Mouse (Mus musculus) CH12.LX (cell line): Measurements from ENCODE around the gene Bank1. TPM values are rescaled to one million over a fixed set of nuclear protein-coding genes. Genes with fewer than 3 reads are reported as not detected.
"Not testable (repeated sequence)": the region's sequence is repeated elsewhere in the genome, so short reads cannot be mapped to it uniquely, and the experiment has no call there.

Source experiments
- DNase-seq: peaks from one replicate; pipeline ENCODE4 v3.0.0-alpha.2; 2013; ENCODE audit errors: extremely low read depth
- H3K27ac ChIP-seq: 2 replicates; pipeline ENCODE4 v1.5.1; 2012; ENCODE audit warnings: low read depth, mild to moderate bottlenecking, control low read depth, moderate library complexity; ENCODE audit not compliant: insufficient read depth
- H3K27me3 ChIP-seq: replicated peaks from 2 replicates; pipeline ENCODE3; 2012; ENCODE audit warnings: inconsistent platforms
- H3K36me3 ChIP-seq, 2 experiments: replicated peaks in 1 of 2; 2 replicates each; pipeline versions ENCODE3 to v1.6.1; 2012; ENCODE audit warnings: inconsistent platforms in 1 of 2, low read length in 1 of 2, mild to moderate bottlenecking in 1 of 2, mixed read lengths in 1 of 2, moderate library complexity in 1 of 2; ENCODE audit not compliant: control insufficient read depth in 1 of 2, insufficient read depth in 1 of 2
- H3K4me1 ChIP-seq, 2 experiments: 2 replicates each; pipeline ENCODE4 v1.6.1; 2012; ENCODE audit warnings: inconsistent platforms in 1 of 2, moderate library complexity in 1 of 2; ENCODE audit not compliant: insufficient read depth in 2 of 2, control insufficient read depth in 1 of 2
- H3K4me2 ChIP-seq: 2 replicates; pipeline ENCODE4 v1.6.1; 2012; ENCODE audit warnings: low read depth, mild to moderate bottlenecking, control low read depth; ENCODE audit not compliant: poor library complexity, insufficient read depth, severe bottlenecking
- H3K4me3 ChIP-seq, 3 experiments: fragments of 150-350 bp in 1 of 3; sonication (generic) in 1 of 3; replicated peaks in 1 of 3; 2 replicates each; pipeline versions ENCODE3 to v1.5.1; 2011 to 2012; ENCODE audit warnings: low read depth in 2 of 3, low read length in 2 of 3, mild to moderate bottlenecking in 2 of 3, moderate library complexity in 2 of 3, control low read depth in 1 of 3, improper control_type of control experiment in 1 of 3, inconsistent platforms in 1 of 3, mixed read lengths in 1 of 3; ENCODE audit not compliant: poor library complexity in 1 of 3
- H3K79me2 ChIP-seq: replicated peaks from 2 replicates; pipeline ENCODE4 v1.6.1; 2012; ENCODE audit warnings: mild to moderate bottlenecking, moderate library complexity; ENCODE audit not compliant: control insufficient read depth, poor library complexity, insufficient read depth, severe bottlenecking; ENCODE audit errors: extremely low read depth
- H3K9ac ChIP-seq: 2 replicates; pipeline ENCODE4 v1.6.1; 2012; ENCODE audit warnings: low read depth, mild to moderate bottlenecking, control low read depth, moderate library complexity; ENCODE audit not compliant: insufficient read depth
- H3K9me3 ChIP-seq: replicated peaks from 2 replicates; pipeline ENCODE3; 2012; ENCODE audit warnings: low read length, inconsistent platforms, mixed read lengths
- BHLHE40 ChIP-seq: IDR thresholded peaks from 2 replicates; pipeline ENCODE4 v1.6.1; 2011; ENCODE audit warnings: mild to moderate bottlenecking, low read depth, low read length, improper control_type of control experiment
- ELF1 ChIP-seq: IDR thresholded peaks from 2 replicates; pipeline ENCODE4 v1.6.1; 2014; ENCODE audit warnings: low read depth, mild to moderate bottlenecking, inconsistent platforms, low read length, improper control_type of control experiment
- EP300 ChIP-seq: IDR thresholded peaks from 2 replicates; pipeline ENCODE4 v1.6.1; 2011; ENCODE audit warnings: low read length, improper control_type of control experiment
- ETS1 ChIP-seq: conservative IDR thresholded peaks from 2 replicates; pipeline ENCODE4 v1.6.1; 2012; ENCODE audit warnings: low read depth, mild to moderate bottlenecking, inconsistent platforms, low read length, improper control_type of control experiment, moderate library complexity
- JUND ChIP-seq: conservative IDR thresholded peaks from 2 replicates; pipeline ENCODE4 v1.6.1; 2011; ENCODE audit warnings: low read depth, low read length, improper control_type of control experiment
- MAFK ChIP-seq: IDR thresholded peaks from 2 replicates; pipeline ENCODE4 v1.6.1; 2011; ENCODE audit warnings: low read length, improper control_type of control experiment; ENCODE audit not compliant: insufficient replicate concordance
- MEF2A ChIP-seq: IDR thresholded peaks from 2 replicates; pipeline ENCODE4 v1.6.1; 2014; ENCODE audit warnings: low read depth, mild to moderate bottlenecking, inconsistent platforms, low read length, improper control_type of control experiment, borderline replicate concordance
- PAX5 ChIP-seq: IDR thresholded peaks from 2 replicates; pipeline ENCODE4 v1.6.1; 2012; ENCODE audit warnings: low read length, inconsistent platforms, mixed read lengths
- SIN3A ChIP-seq: IDR thresholded peaks from 2 replicates; pipeline ENCODE4 v1.6.1; 2012; ENCODE audit warnings: low read length, improper control_type of control experiment, inconsistent platforms
- dilution Hi-C: fragments of 300-500 bp; cut with MboI; formaldehyde crosslinking; loops from 2 replicates; pipeline ENCODE4 v1.14.3; 2020; ENCODE audit warnings: low sequenced_read_pairs; ENCODE audit not compliant: extremely low pct_unique_long_range_greater_than_20kb, extremely low pct_ligation_motif_present
- in situ Hi-C: fragments of 300-500 bp; cut with MboI; formaldehyde crosslinking; loops from 3 replicates; pipeline ENCODE4 v1.14.3; 2019; ENCODE audit warnings: low sequenced_read_pairs, low pct_ligation_motif_present, low pct_unique_long_range_greater_than_20kb, mixed read lengths
- polyA plus RNA-seq: library from polyadenylated mRNA; unstranded; fragments of >175 nt; gene quantifications from 2 replicates; pipeline ENCODE4 v1.2.1, GENCODE M21; 2012; ENCODE audit warnings: low read depth; ENCODE audit not compliant: insufficient read length
- total RNA-seq, 2 experiments: library from RNA; depleted of rRNA; stranded (reverse); fragments of 300-350 nt in 1 of 2; fragments of >200 nt in 1 of 2; gene quantifications; 2 replicates each; pipeline ENCODE4 v1.2.3; 2012 to 2014

The Bank1 gene
- total and polyA plus RNA-seq, 3 experiments = 13.1 to 36.2 (median 27.3) TPM

DNA sequence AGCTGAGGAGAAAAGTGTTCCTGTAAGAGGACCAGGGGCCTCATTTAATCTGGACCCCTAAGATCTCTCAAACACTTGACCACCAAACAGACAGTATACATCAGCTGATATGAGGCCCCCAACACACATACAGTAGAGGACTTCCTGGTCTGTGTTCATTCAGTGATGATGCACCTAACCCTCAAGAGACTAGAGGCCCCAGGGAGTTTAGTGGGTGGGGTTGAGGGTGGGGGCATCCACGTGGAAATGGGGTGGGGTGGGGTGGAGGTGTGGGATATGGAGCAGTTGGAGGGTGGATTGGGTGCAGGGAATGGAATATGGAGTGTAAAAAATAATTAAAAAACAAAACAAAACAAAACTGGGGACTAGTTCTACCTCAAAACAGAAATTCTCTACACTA lies 23.3 kb downstream of the Bank1 start:
- H3K4me2 ChIP-seq = no peak overlapping the region
- no peaks in the 10 kb centered on the region for H3K27me3 ChIP-seq
- H3K9ac ChIP-seq = no peak overlapping the region
- no peaks in the 10 kb centered on the region for H3K79me2 ChIP-seq
- no peak overlapping the region for H3K4me3 ChIP-seq
- in situ Hi-C loops (no loop called here), dilution Hi-C loops (no loop called here)
- peaks cover 0 to 2% of the 10 kb centered on the region in 2 experiments for H3K36me3 ChIP-seq
- TF ChIP-seq JUND (no peak), ELF1 (0 out of 2 replicates have a peak, but pooled peaks have one; percentile 18)
- H3K4me1 ChIP-seq = peaks cover 6 to 58% of the 10 kb centered on the region in 2 experiments; a peak in 3 of 4 replicates
- DNase-seq = no peak
- H3K9me3 ChIP-seq = no peaks in the 10 kb centered on the region
- H3K27ac ChIP-seq = no peak overlapping the region

DNA sequence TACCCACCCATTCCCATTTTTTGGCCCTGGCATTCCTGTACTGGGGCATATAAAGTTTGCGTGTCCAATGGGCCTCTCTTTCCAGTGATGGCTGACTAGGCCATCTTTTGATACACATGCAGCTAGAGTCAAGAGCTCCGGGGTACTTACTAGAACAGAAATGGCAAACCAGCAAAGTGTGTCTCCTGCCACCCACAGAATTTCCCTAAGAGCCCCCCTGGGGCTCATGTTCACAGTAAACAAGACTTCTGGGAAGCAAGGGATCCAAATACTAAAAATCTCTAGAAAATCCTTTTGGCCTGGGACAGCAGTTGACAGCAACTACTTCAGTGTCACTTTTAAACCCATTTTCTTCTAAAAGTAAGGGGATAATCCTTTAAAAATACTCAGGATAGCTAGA lies 25.1 kb downstream of the Bank1 start:
- peaks cover 3 to 40% of the 10 kb centered on the region in 2 experiments; a peak in 3 of 4 replicates for H3K4me1 ChIP-seq
- H3K4me3 ChIP-seq, H3K9ac ChIP-seq, H3K27me3 ChIP-seq, H3K4me2 ChIP-seq, dilution Hi-C loops, H3K79me2 ChIP-seq, H3K36me3 ChIP-seq, in situ Hi-C loops, H3K27ac ChIP-seq, H3K9me3 ChIP-seq: not testable (repeated sequence)
- peak; percentile 82 for DNase-seq
- TF ChIP-seq MEF2A (0 out of 2 replicates have a peak, but pooled peaks have one; percentile 17), ETS1 (peak; percentile 44; the same call in 1 of the 2 replicates), BHLHE40 (0 out of 2 replicates have a peak, but pooled peaks have one; percentile 42), SIN3A (0 out of 2 replicates have a peak, but pooled peaks have one; percentile 22), MAFK (0 out of 2 replicates have a peak, but pooled peaks have one; percentile 21), EP300 (peak; percentile 73)

DNA sequence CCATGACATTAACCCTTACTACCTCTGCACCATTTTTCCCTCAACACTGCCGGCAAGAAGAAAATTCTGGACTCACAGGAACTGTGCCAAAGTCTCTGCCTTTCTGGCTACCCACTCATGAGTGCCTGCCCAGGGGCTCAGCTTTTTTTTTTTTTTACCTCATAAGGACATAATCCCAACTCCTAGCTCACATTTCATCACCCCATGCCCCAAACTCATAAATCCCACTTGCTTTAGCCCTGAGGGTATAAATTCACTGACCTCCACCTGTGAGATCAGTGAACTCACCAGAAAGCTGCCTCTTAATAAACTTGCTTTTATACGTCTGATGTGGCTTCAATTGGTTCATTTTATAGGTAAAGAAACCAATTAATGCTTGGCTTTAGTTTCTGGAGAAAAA lies 28.5 kb downstream of the Bank1 start:
- Histone ChIP-seq H3K9ac (no peak overlapping the region), H3K4me2 (no peak overlapping the region), H3K27me3 (no peaks in the 10 kb centered on the region), H3K4me3 (no peak overlapping the region), H3K9me3 (no peaks in the 10 kb centered on the region), H3K27ac (no peak overlapping the region), H3K79me2 (0 out of 2 replicates have a peak, but pooled peaks cover 2% of the 10 kb centered on the region)
- in situ Hi-C loops = no loop called here
- DNase-seq = no peak
- TF ChIP-seq PAX5 = no peak
- TF ChIP-seq, all 38 proteins: peak for 0
- Histone ChIP-seq H3K4me1 (peaks cover 11 to 29% of the 10 kb centered on the region in 2 experiments), H3K36me3 (peaks cover 5 to 7% of the 10 kb centered on the region in 2 experiments)
- dilution Hi-C loops = no loop called here
